Mouse (Mus musculus) mouse trophoblast stem cell (cell line): ENCODE results near the gene Rnh1.

Experiments used
- in situ Hi-C, 2 experiments: fragments of 300-500 bp; cut with MseI, MboI; formaldehyde crosslinking; loops; 2 replicates in 1 of 2; 3 replicates in 1 of 2; pipeline ENCODE4 v1.15.1; 2025

The Rnh1 gene

DNA sequence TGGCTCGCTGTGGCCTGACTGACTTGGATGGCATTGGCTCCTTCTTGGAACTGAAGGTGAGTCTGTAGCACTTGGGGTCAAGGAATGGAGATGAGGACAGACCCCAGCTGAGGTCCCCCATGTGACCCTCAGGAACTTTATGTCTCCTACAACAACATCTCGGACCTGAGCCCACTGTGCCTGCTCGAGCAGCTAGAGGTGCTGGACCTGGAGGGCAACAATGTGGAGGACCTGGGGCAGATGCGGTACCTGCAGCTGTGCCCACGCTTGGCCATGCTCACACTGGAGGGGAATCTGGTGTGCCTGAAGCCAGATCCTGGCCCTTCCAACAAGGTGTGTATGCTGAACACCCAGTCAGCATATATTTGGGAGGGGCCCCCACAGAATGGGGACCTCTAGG, 32.8 kb upstream of the Rnh1 start:
- in situ Hi-C loops: no loop called here

- in situ Hi-C loops: no loop called here
These were observed 31.9 kb upstream of the Rnh1 start for GRCm38 (mm10) chr7:141204546-141204945.

DNA sequence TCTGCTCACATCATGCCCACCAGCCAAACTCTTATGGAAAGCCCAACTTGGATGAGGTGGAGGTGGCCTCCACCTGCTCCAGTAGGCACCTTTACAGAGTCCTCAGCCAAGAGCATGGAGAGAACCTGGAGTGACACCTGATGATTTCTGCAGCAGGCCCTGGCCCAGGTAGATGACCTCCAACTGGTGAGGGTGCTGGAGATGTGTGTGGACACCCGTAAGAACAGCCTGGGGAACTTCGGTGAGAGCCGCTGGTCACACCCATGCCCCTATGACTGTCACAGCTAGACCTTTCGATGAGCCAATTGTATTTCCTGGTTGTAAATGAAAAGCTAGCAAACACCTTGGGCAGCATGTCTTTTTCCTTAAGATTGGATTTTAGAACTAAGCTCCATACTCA, 25.5 kb upstream of the Rnh1 start:
- in situ Hi-C loops: no loop called here

DNA sequence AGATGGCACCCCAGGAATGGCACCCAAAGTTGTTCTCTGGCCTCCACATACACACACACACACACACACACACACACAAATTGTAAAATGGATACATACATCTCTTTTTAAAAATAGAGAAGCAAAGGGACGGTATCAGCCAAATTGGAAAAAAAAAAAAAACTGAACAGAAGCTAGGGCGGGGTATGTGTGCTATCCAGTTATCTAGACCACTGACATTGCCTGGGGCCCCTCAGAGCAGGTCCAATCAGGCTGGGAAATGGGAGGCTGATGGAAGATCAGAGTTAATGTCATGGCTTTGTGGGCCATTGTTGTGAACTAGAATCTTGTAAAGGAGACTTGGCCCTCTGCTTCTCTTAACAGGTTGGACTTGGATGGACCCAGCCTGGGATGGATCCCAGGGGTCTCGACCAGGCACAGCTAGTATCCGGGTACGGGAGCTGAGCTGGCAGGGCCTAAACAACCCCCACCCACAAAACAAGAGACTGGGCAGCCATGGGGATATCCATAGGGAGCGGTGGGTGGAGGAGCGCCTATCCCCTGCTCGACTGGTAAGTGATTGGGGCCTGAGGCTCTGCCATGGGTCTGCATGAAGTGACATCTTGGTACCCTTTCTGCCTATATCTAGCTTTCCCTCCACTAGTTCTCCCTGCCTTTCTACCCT, 24.1 kb upstream of the Rnh1 start:
- in situ Hi-C loops: no loop called here

- in situ Hi-C loops: no loop called here
These were observed 23.1 kb upstream of the Rnh1 start for GRCm38 (mm10) chr7:141195754-141196153.

- in situ Hi-C loops: no loop called here
These were observed 22.2 kb upstream of the Rnh1 start for GRCm38 (mm10) chr7:141194830-141195229.

DNA sequence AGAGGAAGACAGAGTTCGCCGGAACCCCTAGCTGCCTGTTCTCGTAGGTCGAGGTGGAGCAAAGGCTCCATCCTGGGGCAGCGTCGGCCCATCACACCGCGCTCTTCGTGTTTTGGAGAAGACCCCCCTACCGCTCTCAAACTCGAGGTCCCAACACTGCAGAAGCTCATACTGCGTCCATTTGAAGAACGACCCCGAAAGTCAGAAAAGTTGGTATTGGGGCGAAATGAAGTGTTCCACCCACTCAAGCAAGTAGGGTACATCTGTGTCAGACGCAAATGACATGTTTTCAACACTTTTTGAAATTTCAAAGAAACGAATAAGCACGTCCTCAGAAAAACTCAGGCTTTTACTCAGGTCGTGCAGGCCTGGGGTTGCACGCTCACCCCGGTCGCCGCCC, 21.8 kb upstream of the Rnh1 start:
- in situ Hi-C loops: no loop called here

DNA sequence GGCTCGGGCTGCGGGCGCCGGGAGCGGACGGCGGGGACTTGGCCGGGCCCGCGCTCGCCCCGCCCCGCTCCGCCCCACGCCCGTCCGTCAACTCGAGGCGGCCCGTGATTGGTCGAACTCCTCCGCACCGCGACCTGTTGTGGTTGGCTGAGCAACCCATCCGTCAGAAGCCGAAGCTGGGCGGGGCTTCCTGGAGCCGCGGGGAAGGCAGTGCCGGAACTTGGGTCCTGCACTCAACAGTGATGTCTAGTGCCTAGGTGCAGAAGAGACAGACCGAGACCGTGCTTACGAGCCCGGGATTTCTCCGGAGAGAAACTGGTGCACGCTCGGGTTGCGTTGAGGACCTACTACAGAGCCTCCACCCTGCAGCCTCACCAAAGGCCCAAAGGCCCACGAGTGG, 21.3 kb upstream of the Rnh1 start, which contains the start of the genes Hras and Lrrc56:
Gene Hras, minus strand, starts transcription at position 58 of the 400 bp plus-strand sequence.
Gene Lrrc56, plus strand, starts transcription at position 210 of the 400 bp plus-strand sequence.
- in situ Hi-C loops: no loop called here

GRCm38 (mm10) chr7:141193348-141193856, 20.7 kb upstream of the Rnh1 start:
- in situ Hi-C loops: no loop called here

GRCm38 (mm10) chr7:141192776-141193347, 20.2 kb upstream of the Rnh1 start:
- in situ Hi-C loops: no loop called here

DNA sequence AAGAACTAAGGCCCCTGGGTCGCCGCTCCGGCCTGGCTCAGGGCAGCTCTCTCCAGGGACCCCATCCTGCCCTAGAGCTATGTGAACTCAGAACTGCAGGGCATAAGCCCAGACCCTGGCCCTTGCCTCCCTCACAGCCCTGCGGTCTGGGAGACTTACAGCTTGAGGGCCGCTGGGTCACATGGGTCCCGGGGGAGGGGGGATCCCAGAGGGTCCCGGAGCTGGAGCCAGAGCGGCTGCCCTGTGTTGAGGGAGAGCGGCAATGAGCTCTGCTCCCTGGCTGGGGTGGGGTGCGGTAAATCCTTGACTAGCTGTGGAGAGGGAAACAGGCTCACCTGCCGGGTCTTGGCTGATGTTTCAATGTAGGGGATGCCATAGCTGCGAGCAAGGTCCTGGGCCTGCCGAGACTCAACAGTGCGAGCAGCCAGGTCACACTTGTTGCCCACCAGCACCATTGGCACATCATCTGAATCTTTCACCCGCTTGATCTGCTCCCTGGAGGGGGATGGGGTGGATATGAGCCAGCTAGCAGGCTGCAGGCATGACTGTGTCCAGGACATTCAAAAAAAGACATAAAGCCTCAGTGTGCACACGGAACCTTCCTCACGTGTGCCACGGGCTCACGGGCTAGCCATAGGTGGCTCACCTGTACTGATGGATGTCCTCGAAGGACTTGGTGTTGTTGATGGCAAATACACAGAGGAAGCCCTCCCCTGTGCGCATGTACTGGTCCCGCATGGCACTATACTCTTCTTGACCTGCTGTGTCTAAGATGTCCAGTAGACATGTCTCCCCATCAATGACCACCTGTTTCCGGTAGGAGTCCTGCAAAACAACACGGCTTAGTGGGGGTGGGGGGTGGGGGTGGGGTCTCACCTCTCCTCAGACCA, 19.4 kb upstream of the Rnh1 start:
- in situ Hi-C loops: no loop called here

GRCm38 (mm10) chr7:141191036-141191435, 18.4 kb upstream of the Rnh1 start:
- in situ Hi-C loops: no loop called here

DNA sequence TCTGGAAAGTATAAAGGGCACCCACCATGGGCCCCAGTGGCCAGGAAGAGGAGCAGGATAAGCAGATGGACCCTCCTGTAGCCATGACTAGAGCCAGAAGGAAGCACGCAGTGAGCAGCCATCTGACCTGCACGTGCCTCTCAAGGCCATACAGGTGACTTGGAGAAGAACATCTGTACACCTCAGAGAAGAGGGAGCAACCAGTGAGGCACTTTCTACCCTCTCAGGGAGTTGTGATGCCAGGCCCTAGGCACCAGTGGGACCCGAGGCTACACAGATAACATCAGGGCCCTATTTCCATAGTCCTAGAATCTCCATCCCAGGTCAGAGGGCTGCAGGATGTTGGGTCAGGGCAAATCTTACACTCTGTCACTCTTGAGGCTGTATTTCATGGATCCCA, 17.6 kb upstream of the Rnh1 start:
- in situ Hi-C loops: no loop called here

- in situ Hi-C loops: no loop called here
These were observed 16.1 kb upstream of the Rnh1 start for GRCm38 (mm10) chr7:141188733-141189132.

DNA sequence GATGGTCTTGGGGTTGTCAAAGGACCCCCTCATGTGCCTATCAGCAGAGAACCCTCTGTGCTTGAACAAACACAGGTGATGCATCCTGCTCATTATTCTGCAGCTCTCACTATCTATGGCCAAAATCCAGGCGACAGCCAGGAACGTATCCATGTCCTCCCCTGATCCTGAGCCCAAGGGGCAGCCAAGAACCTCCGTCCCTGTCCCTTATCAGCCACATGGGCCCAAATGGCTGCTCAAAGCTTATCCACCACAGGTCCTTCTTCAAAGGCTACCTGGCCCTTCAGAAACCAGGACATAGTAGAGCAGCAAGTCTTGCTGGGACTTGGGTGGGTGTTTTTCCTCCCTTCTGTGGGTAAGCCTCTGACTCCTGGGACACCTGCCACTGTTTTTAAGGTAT, 15.5 kb upstream of the Rnh1 start:
- in situ Hi-C loops: no loop called here

DNA sequence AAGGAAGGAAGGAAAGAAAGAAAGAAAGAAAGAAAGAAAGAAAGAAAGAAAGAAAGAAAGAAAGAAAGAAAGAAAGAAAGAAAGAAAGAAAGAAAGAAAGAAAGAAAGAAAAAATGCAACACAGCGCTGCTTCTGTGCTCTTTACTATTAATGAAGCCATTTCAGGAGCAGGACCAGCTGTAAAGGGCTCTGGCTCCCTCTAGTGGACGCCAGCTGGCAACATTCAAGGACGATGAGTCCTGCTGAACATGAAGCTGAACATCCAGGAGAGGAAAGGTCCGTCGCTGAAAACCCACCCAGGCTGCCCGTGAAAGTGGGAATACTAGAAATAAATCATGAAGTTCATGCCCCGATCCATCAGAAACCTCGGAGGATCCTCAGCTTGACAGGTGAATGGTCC, 3.5 kb upstream of the Rnh1 start:
- in situ Hi-C loops: loop anchor here (5.0 kb wide), 1 partner anchor 84 kb away; no protein-coding TSS in a partner anchor

GRCm38 (mm10) chr7:141175068-141175467, 2.4 kb upstream of the Rnh1 start:
- in situ Hi-C loops: loop anchor here (5.0 kb wide), 1 partner anchor 83 kb away; no protein-coding TSS in a partner anchor

DNA sequence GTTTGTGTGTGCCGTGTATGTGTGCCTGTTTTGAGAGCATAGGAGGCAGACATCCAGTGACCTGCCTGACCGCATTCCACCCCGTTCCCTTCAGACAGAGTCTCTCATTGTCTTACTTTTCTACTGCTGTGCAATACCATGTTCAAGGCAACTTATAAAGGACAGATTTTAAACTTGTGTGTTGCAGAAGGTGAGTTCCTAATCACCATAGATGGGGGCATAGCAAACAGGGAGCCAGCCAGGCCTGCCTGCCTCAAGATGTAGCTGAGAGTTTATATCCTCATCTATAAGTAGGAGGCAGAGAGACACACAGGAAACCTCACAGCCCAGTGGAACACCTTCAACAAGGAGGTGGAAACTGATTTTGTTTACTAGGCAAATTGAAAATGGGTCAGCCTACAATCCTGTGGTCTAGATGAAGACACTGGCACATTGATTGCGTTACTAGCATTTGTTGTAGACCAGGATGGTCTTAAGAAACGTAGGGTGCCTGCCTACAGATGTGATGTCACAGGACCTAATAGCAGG, 730 bp upstream of the Rnh1 start:
- in situ Hi-C loops: no loop called here

DNA sequence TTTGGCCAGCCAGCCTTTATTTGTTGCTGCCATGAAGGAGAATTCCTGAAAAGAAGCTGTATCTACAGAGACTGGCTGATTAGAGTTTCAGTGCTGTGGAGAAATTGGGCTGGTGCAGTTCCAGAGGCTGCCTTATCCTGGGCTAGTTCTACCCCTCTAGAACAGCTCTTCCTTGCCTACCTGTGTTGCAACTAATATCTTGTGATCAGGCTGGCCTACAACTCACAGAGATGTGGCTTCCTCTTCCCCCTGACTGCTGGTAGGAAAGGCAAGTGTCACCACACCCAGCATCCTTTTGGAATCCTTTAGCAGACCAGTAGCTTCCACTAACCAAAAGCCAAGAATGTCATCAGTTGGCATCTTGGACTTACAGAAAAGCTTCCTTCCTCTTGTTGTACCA, 2.8 kb downstream of the Rnh1 start:
- in situ Hi-C loops: no loop called here

- in situ Hi-C loops: no loop called here
These were observed 3.4 kb downstream of the Rnh1 start for GRCm38 (mm10) chr7:141169300-141169699.

DNA sequence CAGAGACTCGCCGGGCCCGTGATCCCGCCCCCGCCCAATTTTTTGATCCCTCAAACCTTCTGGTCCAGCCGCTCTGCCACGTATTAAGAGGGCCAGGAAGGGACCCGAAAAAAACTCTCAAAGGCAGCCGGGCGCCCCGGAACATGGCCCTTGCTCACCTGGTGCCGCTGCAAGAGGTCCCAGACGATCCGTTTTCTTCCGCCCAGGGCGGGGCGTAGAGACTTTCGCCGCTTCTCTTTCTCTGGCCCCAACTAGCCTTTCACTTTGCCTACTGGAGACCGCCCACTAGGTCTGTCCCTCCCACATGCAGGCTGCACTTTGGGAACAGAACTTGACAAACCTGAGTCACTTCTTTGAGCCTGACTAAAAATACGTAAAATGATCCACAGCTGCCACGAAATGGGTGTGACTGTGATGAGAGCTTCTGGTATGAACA, 4.1 kb downstream of the Rnh1 start:
- in situ Hi-C loops: no loop called here
